Mouse (Mus musculus) lung, embryonic 15.5 days (tissue): ENCODE results near the gene Gpx6. TPM values are rescaled to one million over a fixed set of nuclear protein-coding genes. Genes with fewer than 3 reads are reported as not detected.
A peak's percentile ranks its signal among the peaks of the same experiment; 100 is the strongest.

Source experiments
- ATAC-seq: fragments of 200-750 bp; cut with Nextera tagmentation; 2 replicates; pipeline ENCODE4 v1.8.0; 2017; ENCODE audit warnings: moderate number of reproducible peaks, borderline replicate concordance; ENCODE audit not compliant: low FRiP score, low TSS enrichment; ENCODE audit errors: extremely low read depth
- H3K27ac ChIP-seq: fragments of 300-500 bp; sonication (generic); 2 replicates; pipeline ENCODE4 v1.5.1; 2015; ENCODE audit warnings: moderate library complexity, mild to moderate bottlenecking, inconsistent platforms
- H3K27me3 ChIP-seq: fragments of 300-500 bp; sonication (generic); 2 replicates; pipeline ENCODE4 v1.6.1; 2015; ENCODE audit warnings: inconsistent platforms
- H3K36me3 ChIP-seq: fragments of 300-500 bp; sonication (generic); 2 replicates; pipeline ENCODE4 v1.6.1; 2015; ENCODE audit warnings: inconsistent platforms
- H3K4me1 ChIP-seq: fragments of 300-500 bp; sonication (generic); 2 replicates; pipeline ENCODE4 v1.6.1; 2015; ENCODE audit warnings: inconsistent platforms
- H3K4me2 ChIP-seq: fragments of 300-500 bp; sonication (generic); 2 replicates; pipeline ENCODE4 v1.6.1; 2015; ENCODE audit warnings: inconsistent platforms, mild to moderate bottlenecking, moderate library complexity
- H3K4me3 ChIP-seq: fragments of 300-500 bp; sonication (generic); 2 replicates; pipeline ENCODE4 v1.5.1; 2015; ENCODE audit warnings: mild to moderate bottlenecking, inconsistent platforms
- H3K9ac ChIP-seq: fragments of 300-500 bp; sonication (generic); 2 replicates; pipeline ENCODE4 v1.6.1; 2015; ENCODE audit warnings: inconsistent platforms
- H3K9me3 ChIP-seq: fragments of 300-500 bp; sonication (generic); 2 replicates; pipeline ENCODE4 v1.6.1; 2016; ENCODE audit warnings: inconsistent platforms
- WGBS: fragments of 180-500 bp; shearing (Covaris S2); methylation state at CpG from one replicate; pipeline ENCODE4 v1.1.7; 2015; 5-methylcytosine and 5-hydroxymethylcytosine counted together
- polyA plus RNA-seq: library from polyadenylated mRNA; unstranded; fragments of >200 nt; fragmentation: Nextera tagmentation; extraction: Ambion mirVana; gene quantifications from 2 replicates; pipeline ENCODE4 v1.2.1, GENCODE M21; 2015

The Gpx6 gene
- polyA plus RNA-seq, 1 experiment from 2014 or later = not detected

DNA sequence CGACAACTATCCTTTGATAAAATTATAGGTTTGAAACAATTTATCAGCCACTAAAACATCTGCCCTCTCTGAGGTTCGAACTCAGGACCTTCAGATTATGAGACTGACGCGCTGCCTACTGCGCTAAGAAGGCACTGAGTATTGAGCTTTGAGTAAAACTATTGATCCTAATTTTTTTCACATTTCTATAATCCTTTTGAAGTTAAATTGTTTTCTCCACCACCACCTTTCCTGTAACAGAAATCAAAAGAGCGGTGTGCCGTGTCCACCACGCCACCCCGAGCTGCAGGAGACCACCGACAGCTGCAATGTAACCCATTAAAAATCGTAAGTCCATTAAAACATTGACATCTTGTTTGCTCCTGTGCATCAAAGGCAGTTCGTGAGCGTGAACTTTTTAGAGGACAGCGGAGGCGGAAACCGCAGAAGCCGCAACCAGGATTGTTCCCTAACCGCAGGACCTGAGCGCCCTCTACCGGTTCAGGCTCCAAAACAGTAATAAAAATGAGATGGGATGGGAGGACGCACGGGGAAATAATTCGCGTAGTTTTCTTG is 14.8 kb downstream of the Gpx6 start:
- WGBS = under 1% methylated on average over 24 of the region's 24 CpGs
- Histone ChIP-seq H3K9me3 (no peaks in the 10 kb centered on the region), H3K36me3 (no peaks in the 10 kb centered on the region), H3K4me1 (peaks cover 12% of the 10 kb centered on the region), H3K9ac (no peak overlapping the region), H3K4me2 (peak overlapping the region; percentile 65), H3K4me3 (peak overlapping the region; percentile 40), H3K27me3 (no peaks in the 10 kb centered on the region), H3K27ac (no peak overlapping the region)
- peak; percentile 52; the same call in 1 of the 2 replicates for ATAC-seq

DNA sequence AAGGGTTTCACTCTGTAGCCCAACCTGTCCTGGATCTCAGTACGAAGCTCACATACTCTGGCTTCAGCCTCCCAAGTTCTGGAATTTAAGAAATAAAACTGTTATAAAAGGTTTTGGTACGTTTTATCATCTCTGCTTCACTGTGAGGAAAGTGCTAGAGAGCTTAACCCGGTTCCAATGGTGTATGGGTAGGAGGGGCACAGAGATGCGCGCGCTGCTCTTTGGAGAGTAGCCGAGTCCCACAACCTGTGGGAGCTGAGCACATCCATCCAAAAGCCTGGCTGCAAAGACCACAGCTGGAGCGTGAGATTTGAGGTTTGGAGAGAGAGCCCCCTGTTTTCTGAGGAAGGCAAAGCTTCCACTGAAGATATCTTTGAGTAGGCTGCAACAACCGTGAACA is 15.5 kb downstream of the Gpx6 start:
- peak overlapping the region; percentile 40 for H3K4me3 ChIP-seq
- WGBS = under 1% methylated on average over 9 of the region's 9 CpGs
- peak overlapping the region; percentile 65 for H3K4me2 ChIP-seq
- no peak overlapping the region for H3K27ac ChIP-seq
- peaks cover 8% of the 10 kb centered on the region; the same call in 1 of the 2 replicates for H3K4me1 ChIP-seq
- H3K27me3 ChIP-seq = no peaks in the 10 kb centered on the region
- no peak; the same call in 1 of the 2 replicates for ATAC-seq
- H3K9ac ChIP-seq = no peak overlapping the region
- H3K9me3 ChIP-seq = no peaks in the 10 kb centered on the region
- no peaks in the 10 kb centered on the region for H3K36me3 ChIP-seq

DNA sequence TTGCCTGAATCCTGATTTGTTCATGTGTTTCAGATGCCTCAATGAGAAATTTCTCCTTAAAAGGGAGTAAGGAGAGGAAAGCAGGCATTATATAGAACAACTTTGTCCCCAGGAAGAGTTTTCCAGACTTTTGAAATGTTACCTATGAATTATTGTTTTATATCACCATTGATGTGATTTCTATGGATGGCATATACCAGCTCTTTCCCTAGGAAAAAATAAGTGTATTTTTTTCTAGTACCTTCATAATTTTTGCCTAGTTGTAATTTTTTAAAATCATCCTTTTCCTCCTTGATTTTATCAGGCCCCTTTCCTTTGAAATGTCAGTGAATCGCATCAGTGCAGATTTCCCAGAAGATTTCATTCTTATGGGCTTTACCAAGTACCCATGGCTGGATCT is 34.7 kb downstream of the Gpx6 start, which contains the start of gene Olfr1367:
TSS of gene Olfr1367 (plus strand) at position 301 of the 400 bp plus-strand sequence.
- Histone ChIP-seq H3K27ac (no peak within 1 kb of the TSS), H3K4me3 (no peak within 1 kb of the TSS), H3K9ac (no peak within 1 kb of the TSS), H3K4me2 (no peak within 1 kb of the TSS), H3K9me3 (no peaks in the 10 kb centered on the region), H3K27me3 (no peaks in the 10 kb centered on the region), H3K4me1 (no peaks in the 10 kb centered on the region), H3K36me3 (no peaks in the 10 kb centered on the region)
- ATAC-seq = no peak
- WGBS = 88% methylated on average over 1 of the region's 1 CpGs

DNA sequence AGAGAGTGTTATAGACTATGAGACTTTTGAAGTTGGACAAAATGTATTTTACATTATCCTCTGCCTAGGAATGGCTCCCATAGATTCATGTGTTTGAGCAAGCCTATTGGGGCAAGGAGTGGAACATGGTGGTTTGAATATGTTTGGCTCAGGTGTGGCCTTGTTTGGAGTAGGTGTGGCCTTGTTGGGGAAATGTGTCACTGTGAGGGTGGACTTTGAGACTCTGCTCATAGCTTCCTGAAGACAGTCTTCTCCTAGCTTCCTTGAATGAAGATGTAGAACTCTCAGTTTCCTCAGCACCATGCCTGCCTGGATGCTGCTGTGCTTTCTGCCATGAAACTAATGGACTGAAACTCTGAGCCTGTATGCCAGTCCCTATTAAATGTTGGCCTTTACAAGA is 38.7 kb downstream of the Gpx6 start:
- no peak for ATAC-seq
- H3K9me3 ChIP-seq = no peaks in the 10 kb centered on the region
- no peak overlapping the region for H3K4me2 ChIP-seq
- H3K9ac ChIP-seq = no peak overlapping the region
- H3K4me1 ChIP-seq = no peaks in the 10 kb centered on the region
- no peaks in the 10 kb centered on the region for H3K36me3 ChIP-seq
- H3K4me3 ChIP-seq = no peak overlapping the region
- H3K27ac ChIP-seq = no peak overlapping the region
- no peaks in the 10 kb centered on the region for H3K27me3 ChIP-seq

DNA sequence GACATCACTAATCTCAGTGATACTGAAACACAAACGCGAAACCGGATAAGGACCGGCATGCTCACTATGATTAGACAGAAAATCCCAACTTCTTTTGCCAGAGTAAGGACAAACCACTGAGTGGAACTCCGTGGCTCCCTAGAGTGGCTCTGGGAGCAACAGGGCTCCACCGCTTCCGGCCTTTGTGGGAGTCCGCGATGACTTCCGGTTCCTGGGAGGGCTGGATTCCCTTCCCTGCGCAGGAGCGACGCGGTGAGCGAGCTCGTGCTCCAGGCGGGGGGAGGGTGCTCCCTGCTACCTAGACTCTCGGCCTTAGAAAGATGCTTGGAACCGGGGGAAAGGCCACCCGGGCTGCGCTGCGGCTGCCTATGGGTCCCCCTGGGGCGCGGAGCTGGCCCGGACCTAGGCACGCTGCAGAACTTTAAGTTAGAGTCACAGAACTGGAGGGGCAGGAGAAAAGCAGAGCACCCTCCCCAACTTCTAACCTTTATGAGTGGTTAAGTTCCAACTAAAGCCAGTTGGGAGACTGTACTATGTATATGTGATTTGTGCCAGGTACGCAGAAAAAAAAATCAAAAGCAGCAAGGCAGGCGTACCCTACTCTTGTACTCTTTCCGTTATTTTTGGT is 50.8 kb downstream of the Gpx6 start, which contains the start of gene Zscan12:
TSS of gene Zscan12 (plus strand) at position 200 of the 628 bp plus-strand sequence.
- no peaks in the 10 kb centered on the region for H3K9me3 ChIP-seq

DNA sequence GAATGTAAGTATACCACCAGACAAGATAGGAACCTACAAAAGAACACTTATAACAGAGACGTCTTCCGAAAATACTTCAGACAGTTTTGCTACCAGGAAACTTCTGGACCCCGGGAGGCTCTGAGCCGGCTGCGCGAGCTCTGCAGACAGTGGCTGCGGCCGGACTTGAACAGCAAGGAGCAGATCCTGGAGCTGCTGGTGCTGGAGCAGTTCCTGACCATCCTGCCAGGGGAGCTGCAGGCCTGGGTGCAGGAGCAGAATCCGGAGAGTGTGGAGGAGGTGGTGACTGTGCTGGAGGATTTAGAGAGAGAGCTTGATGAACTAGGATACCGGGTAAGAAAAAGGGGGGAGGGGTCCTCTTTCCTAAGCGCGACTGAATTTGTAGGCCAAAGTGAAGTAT is 51.8 kb downstream of the Gpx6 start:
- Histone ChIP-seq H3K4me2 (peak overlapping the region; percentile 59), H3K4me3 (peak overlapping the region; percentile 83), H3K27me3 (no peaks in the 10 kb centered on the region), H3K9me3 (no peaks in the 10 kb centered on the region), H3K4me1 (peaks cover 13% of the 10 kb centered on the region), H3K36me3 (peaks cover 10% of the 10 kb centered on the region), H3K27ac (no peak overlapping the region), H3K9ac (no peak overlapping the region)
- ATAC-seq = no peak
- WGBS = 56% methylated on average over 12 of the region's 12 CpGs

More for the DNA sequence above, 50.8 kb downstream of the Gpx6 start, which contains the start of gene Zscan12:
- Histone ChIP-seq H3K27me3 (no peaks in the 10 kb centered on the region), H3K4me1 (peaks cover 13% of the 10 kb centered on the region), H3K9ac (peak within 1 kb of the TSS; percentile 92), H3K4me2 (peak within 1 kb of the TSS; percentile 59), H3K36me3 (peaks cover 5% of the 10 kb centered on the region; the same call in 1 of the 2 replicates), H3K4me3 (peak within 1 kb of the TSS; percentile 83), H3K27ac (peak within 1 kb of the TSS; percentile 83)
- peak; percentile 100 for ATAC-seq
- under 1% methylated on average over 29 of the region's 29 CpGs for WGBS

DNA sequence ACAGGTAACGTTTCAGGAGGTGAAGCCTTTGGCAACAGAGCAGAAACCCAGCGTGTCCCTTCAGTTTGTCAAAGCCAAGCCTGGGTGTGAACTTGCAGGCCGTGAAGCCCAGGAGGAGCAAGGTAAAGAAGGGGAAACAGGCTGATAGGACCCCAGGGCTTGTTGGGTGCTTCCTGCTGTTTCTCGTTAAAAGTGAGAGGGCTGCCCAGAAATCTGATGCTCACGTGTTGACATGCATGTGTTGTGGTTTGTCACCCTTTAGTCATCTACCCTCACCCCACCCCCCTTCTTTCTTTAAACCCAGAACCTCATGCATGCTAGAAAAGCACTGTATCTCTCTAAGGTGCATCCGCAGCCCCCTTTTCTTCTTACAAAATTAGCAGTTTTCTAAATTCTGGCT is 54.7 kb downstream of the Gpx6 start:
- H3K9ac ChIP-seq = no peak overlapping the region
- 66% methylated on average over 6 of the region's 6 CpGs for WGBS

More for the DNA sequence above, 54.7 kb downstream of the Gpx6 start:
- no peaks in the 10 kb centered on the region for H3K27me3 ChIP-seq
- no peak for ATAC-seq
- peaks cover 35% of the 10 kb centered on the region for H3K36me3 ChIP-seq
- peaks cover 13% of the 10 kb centered on the region for H3K4me1 ChIP-seq
- no peak overlapping the region for H3K27ac ChIP-seq
- no peak overlapping the region for H3K4me2 ChIP-seq
- H3K4me3 ChIP-seq = no peak overlapping the region
- no peaks in the 10 kb centered on the region for H3K9me3 ChIP-seq

Other genes starting within 250 kb of the Gpx6 start
- not detected in 2 replicates for gene Olfr1370, start 237.2 kb upstream of the Gpx6 start, polyA plus RNA-seq
- gene Olfr1369-ps1, start 200.6 kb upstream of the Gpx6 start, polyA plus RNA-seq = 0.08 TPM in 1 of 2 replicates, not detected in the other
- not detected in 2 replicates for gene Olfr263, start 182.5 kb upstream of the Gpx6 start, polyA plus RNA-seq
- not detected in 2 replicates for gene Olfr1368, start 166.3 kb upstream of the Gpx6 start, polyA plus RNA-seq
- gene Trim27, start 132.7 kb upstream of the Gpx6 start, polyA plus RNA-seq = 147 and 148 TPM in 2 replicates
- gene Gpx5, start 19.4 kb upstream of the Gpx6 start, polyA plus RNA-seq = not detected in 2 replicates
- gene Olfr1367, start 34.8 kb downstream of the Gpx6 start, polyA plus RNA-seq = not detected in 2 replicates
- gene Zscan12, start 50.7 kb downstream of the Gpx6 start, polyA plus RNA-seq = 12.6 and 13.3 TPM in 2 replicates
- gene Zkscan3, start 90.6 kb downstream of the Gpx6 start, polyA plus RNA-seq = 83.4 and 90.4 TPM in 2 replicates
- 2.8 and 3.0 TPM in 2 replicates for gene Pgbd1, start 128.9 kb downstream of the Gpx6 start, polyA plus RNA-seq
- gene Zscan26, start 141.6 kb downstream of the Gpx6 start, polyA plus RNA-seq = 31.3 and 33.8 TPM in 2 replicates
- 3.1 and 3.8 TPM in 2 replicates for gene Nkapl, start 156.4 kb downstream of the Gpx6 start, polyA plus RNA-seq
- gene Zkscan4, start 166.8 kb downstream of the Gpx6 start, polyA plus RNA-seq = 3.4 TPM in 2 replicates
- not detected in 2 replicates for gene Gm10065, start 167.3 kb downstream of the Gpx6 start, polyA plus RNA-seq
- 0.29 and 0.31 TPM in 2 replicates for gene AK157302, start 183.1 kb downstream of the Gpx6 start, polyA plus RNA-seq
- gene Gm11273, start 189.3 kb downstream of the Gpx6 start, polyA plus RNA-seq = 4.9 and 6.1 TPM in 2 replicates
- gene Zkscan8, start 219.0 kb downstream of the Gpx6 start, polyA plus RNA-seq = 5.5 and 6.8 TPM in 2 replicates
- gene Olfr1366, start 230.7 kb downstream of the Gpx6 start, polyA plus RNA-seq = 0.10 and 0.26 TPM in 2 replicates
- 0.04 TPM in 1 of 2 replicates, not detected in the other for gene Olfr1535, start 247.8 kb downstream of the Gpx6 start, polyA plus RNA-seq